Mouse (Mus musculus) right cerebral cortex, postnatal 36 days (tissue): Measurements from ENCODE around the gene Gnl1.
A peak's percentile ranks its signal among the peaks of the same experiment; 100 is the strongest.
"Not testable (repeated sequence)": the region's sequence is repeated elsewhere in the genome, so short reads cannot be mapped to it uniquely, and the experiment has no call there.

Source experiments
- DNase-seq, 2 experiments: peaks; one replicate each; pipeline ENCODE4 v3.0.0; 2022; ENCODE audit warnings: low spot score in 2 of 2, mixed read lengths in 1 of 2

The Gnl1 gene

DNA sequence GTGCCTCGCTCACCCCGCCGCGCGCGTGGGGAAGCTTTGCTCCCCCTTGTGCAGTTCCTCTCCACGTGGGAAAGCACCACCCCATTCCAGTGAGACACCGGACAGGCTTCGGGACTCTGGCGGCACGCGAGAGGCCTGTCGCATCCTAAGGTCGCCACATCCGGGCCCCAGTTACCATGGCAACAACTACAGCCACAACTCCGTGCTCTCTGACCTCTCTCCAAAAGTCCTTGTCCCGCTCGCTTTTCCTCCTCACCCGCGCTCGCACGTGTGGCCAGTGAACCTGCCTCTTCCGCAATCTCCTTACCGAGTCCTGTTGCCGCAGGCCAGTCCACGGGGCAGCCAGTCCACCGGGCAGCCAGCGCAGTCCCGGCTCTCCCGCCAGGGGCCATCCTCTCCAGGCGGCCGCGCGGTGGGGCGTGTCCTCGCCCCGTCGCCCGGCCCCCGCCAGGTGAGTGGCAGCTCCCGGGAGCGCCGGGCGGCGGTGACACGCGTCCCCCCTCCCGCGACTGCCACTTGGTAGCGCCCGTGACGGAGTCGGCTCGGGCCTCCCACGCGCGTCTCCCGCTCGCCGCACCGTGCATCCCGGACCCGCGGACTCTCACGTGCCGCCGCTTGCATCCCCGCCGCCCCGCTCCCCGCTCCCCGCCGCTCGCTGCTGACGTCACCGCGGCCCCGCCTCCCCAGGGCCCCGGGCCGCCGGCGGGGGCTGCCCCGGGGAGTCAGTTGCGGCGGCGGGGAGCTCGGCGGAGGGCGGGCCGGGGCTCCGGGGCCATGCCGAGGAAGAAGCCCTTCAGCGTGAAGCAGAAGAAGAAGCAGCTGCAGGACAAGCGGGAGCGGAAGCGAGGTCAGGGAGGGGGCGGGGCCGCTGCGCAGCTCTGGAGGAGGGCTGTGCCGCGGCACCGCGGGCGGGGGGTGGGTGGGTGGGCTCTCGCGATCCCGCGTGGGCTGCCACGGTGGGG lies at the start of gene Gnl1, which contains the start of gene Prr3:
Gene Gnl1 (plus strand): TSS at position 451 of the 962 bp plus-strand sequence.
Gene Prr3 (minus strand): TSS at position 836 of the 962 bp plus-strand sequence.
- DNase-seq = peak; percentile 89 to 91

DNA sequence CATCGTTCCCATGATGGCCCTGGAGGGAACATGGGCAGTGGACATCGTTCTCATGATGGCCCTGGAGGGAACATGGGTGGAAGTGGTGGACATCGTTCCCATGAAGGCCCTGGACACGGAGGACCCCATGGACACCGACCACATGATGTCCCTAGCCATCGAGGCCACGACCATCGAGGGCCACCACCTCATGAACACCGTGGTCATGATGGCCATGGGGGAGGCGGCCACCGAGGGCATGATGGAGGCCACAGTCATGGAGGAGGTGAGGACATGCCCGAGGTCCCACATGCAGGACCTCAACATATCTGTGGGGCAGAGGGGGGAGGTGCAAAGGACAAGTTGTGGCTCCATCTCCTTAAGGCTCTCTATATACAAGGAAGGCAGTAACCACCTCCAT lies 49.0 kb upstream of the Gnl1 start:
- no peak for DNase-seq

DNA sequence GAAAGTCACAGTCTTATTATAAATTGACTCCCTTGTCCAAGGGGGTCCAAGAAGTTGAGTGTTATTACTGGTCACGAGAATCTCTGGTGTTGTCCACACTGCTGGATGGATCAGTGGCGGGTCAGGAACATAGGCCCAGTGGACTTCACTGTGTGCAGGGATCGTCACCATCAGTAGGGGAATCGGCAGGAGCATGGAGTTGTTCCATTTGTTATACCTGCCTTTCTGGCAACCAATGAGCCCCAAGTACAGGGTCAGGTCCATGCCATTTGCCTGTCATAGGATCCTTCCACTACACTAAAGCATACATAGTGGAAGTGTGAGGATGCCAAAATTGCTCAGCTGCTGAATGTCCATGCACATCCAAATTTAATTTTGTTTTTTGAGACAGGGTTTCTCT lies 47.0 kb upstream of the Gnl1 start:
- DNase-seq = no peak

DNA sequence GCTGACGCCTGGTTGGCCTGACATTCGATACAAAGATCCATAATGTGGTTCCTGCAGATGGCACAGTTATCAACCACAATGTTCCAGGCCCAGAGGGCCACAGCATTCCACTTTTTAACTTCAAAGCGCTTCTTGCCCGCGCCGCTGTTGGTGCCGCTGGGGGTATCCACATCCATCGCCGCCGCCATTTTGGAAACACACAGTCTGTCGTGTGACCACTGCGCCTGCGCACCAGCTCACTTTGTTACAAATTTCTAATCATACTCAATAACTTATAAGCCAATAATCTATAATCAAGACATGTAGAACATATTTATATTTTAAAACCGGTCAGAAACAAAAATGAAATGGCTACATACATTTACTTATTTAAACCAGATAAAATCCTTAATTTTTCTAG lies 43.9 kb upstream of the Gnl1 start:
- not testable (repeated sequence) for DNase-seq

DNA sequence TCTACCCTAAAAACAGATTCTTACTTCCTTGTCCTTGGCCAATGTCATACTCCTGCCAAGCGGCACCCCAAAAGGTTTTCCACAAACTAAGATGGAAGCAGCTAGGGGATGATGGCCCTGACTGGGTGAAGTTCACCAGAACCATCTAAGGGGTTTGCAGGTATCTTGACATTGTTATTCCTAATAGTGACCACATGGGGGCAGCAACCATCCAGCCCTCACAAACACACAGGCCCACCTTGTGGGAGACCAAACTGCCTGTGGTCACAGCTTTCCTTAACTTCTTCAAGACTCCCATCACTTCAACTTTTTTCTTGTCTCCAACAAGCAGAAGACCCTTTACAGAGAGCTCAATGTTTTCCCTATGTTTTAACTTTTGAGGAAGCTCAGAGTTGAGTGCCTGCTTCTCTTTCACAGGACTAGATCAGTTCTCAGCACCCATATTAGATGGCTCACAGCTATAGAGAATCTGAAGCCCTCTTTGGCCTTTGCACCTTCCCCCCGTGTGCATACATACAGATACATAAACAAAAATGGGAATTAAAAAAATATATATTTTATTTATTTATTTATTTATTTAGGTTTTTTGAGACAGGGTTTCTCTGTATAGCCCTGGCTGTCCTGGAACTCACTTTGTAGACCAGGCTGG lies 41.8 kb upstream of the Gnl1 start:
- no peak for DNase-seq

DNA sequence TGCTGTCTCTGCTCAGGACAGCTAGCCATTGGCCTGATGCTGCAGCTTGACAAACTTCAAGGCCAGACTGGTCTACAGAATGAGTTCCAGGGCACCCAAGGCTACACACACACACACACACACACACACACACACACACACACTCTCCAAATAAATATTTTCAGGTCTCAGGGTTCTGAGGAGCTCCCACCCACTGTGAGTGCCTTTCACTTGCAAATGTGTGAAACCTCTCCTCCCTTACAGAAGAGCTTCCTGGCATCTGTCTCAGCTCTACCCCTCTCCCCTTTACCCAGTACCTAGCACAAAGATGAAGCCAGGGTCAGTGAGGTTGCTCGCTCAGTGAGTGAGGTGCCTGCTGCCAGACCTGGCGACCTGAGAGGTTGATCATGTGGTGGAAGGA lies 40.5 kb upstream of the Gnl1 start:
- DNase-seq = no peak

DNA sequence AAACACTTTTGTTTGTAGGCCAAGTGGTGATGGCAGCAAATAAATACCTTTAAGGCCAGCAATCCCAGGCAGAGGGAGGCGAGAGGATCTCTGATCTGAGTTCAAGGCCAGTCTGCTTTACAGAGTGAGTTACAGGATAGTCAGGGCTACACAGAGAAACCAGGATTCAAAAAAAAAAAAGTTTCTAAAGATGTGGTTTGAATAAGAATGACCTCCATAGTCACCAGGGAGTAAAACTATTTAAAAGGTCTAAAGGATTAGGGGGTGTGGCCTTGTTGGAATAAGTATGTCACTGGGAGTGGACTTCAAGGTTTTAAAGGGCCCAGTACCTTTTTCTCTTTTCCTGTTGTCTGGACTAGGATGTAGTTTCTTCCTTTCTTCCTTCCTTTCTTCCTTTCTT lies 39.7 kb upstream of the Gnl1 start:
- DNase-seq = no peak

DNA sequence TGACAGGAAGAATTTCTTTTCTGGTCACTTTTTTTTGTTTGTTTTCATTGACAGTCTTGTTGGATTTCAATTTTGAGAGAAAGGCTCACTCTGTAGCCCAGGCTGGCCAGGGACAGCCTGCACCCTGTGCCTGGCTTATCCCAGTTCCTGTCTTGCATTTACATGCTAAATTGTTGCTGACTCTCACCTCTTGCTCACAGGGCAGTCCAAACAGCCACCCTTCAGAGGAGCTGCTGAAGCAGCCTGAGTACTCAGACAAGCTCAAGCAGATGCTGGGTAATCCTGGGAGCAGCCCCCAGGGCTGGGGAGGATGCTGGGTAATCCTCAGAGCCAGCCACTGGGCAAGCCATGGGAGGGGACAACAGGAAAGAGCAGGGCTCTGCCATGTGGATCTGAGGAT lies 28.7 kb upstream of the Gnl1 start:
- not testable (repeated sequence) for DNase-seq

DNA sequence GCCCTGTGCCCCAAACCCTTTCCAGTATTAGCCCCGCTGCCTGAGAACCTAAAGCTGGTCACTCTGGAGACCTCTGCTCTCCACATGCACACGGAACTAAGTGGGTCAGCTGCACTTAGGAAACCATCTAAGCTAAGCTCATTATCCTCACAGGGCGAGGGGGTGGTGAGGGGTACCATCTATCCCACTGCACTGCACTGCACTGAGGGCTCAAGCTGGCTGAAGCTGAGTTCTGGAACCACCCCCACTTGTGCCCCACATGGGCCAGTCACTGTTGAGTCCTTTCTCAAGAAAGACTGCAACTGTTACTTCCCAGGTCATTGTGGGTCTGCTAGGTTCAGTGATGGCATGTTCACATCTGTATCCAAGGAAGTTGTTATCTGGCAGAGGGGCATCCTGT lies 27.1 kb upstream of the Gnl1 start:
- DNase-seq = not testable (repeated sequence)

DNA sequence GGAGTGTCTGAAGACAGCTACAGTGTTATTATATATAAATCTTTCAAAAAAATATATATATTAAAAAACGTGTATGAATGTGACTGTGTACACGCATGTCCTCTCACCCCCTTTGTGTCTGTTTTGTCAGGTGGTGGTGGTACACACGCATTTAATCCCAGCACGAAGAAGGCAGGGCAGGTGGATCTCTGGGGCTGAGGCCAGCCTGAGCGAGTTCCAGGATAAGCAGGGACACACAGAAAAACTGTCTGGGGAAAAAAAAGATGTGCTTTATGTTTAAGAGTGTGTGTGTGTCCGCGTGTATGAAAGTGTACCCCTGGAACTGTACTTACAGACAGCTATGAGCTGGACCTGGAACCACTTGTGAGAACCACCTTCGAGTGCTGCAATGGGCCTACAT lies 25.0 kb upstream of the Gnl1 start:
- no peak for DNase-seq

DNA sequence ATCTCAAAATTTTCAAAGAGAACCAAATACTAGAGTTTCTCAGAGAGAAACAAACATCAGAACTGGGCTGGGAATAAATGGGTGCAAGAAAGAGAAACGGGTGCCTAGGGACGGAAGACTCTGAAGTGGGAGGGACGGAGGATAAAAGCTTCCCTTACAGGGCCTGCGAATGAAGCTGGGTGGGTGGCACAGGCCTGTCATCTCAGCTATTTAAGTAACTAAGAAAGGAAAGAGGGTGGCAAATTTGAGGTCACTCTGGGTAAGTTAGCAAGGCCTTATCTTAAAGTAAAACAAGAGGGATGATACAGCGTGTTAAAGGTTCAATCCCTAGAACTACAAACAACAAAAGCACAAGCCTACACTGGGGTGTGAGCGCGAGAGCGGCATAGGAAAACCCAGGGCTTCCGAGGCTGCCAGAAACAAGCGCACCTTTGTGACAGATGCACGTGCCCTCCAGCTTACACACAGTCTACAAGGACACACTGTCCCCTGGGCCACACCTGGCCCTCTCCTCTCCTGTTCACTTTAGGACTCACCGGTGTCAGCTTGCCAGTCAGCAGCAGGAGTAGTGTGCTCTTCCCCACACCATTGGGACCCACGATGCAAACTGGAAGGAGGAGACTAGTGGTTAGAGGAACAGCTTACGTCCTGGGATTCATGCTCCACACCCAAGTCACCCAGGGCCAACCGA lies 21.0 kb upstream of the Gnl1 start:
- DNase-seq = no peak

DNA sequence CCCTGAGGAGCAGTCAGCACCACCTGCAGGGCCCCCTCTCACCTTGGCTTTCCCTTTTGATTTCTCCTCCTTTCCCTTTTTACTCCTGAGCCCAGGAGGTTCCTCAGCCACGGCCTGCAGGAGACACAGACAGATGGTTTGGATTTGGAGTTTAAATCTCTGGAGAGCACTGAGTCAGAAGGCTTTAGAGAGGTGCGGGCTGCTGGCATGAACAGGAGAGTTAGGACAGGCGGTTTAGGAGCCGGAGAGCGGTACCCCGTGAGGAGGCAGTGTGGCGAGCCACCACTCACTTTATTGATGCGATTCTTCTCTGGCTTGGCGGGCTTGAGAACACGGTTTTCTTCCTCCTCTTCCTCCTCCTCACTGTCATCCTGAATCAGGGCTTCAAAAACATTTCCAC lies 16.4 kb upstream of the Gnl1 start:
- no peak for DNase-seq

DNA sequence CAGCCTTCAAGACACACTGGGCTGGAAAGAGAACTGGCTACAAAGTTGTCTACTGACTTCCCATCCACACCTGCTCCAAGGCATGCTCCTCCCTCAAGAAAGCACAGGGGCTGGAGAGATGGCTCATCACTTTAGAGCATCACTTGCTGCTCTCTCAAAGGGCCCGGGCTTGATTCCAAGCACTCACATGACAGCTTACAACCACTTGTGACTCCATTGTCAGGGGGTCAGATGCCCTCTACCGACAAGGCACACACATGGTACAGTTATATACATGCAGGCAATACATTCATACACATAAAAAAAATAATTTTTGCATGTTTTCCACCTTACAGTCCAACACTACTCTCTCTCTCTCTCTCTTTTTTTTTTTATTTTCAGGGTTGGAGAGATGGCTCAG lies 12.0 kb upstream of the Gnl1 start:
- no peak for DNase-seq

DNA sequence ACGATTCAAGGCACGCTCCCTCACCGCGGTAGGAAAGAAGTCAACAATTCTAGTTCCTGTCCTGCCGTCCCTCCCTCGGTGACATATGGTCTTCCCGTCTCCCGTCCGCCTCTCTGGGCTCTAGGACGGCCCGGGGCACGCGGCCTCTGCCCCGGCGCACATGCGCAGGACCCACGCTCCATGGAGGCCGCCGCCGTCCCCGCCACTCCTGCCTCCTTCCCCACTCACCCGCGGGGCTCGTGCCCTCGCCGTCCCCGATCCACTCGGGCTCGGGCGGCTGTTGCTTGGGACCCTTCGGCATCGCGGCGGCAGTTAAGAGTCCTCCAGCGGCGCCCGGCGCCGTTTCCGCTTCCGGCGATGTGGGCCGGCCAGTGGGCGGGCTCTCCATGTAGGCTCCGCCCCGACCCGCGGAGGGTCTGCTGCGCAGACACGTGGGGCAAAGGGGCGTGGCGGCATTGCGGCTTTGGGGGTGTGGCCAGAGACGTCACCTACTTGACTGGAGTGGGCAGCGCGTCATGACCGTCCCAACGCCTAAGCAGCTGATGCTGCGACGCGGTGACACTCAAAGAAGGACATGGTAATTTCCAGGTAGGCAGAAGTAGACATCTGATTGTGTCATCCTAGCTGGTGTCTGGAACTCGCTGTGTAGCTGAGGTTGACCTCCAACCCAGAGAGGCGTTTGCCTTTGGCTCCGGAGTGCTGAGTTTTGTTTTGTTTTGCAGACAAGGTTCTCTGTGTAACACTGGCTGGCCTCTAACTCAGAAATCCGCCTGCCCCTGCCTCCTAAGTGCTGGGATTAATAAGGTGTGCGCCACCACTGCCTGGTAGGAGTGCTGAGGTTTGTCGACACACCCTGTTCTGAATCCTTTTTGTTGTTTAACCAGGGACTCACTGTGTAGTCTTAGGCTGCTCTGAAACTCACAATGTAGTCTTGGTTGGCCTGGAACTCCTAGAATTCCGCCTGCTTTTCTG lies 9.9 kb upstream of the Gnl1 start, which contains the start of gene Abcf1:
Gene Abcf1 (minus strand): TSS at position 344 of the 972 bp plus-strand sequence.
- DNase-seq = peak; percentile 97 to 98

DNA sequence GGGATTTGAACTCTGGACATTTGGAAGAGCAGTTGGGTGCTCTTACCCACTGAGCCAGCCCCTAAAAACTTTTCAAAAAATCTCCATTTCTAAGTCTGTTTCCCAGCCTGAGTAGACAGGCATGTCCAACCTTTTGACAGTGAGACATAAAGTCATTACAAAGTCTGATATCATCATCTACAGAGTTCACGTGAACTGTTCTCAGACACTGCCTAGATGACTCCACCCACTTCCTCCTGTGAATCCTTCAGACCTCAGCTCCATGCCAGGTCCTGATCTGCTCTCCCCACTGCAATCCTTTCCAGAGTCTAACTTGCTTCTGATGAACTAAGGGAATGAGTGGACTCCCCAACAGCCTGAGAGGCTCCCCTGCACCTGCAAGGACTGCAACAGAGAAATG lies 7.5 kb upstream of the Gnl1 start:
- no peak for DNase-seq

DNA sequence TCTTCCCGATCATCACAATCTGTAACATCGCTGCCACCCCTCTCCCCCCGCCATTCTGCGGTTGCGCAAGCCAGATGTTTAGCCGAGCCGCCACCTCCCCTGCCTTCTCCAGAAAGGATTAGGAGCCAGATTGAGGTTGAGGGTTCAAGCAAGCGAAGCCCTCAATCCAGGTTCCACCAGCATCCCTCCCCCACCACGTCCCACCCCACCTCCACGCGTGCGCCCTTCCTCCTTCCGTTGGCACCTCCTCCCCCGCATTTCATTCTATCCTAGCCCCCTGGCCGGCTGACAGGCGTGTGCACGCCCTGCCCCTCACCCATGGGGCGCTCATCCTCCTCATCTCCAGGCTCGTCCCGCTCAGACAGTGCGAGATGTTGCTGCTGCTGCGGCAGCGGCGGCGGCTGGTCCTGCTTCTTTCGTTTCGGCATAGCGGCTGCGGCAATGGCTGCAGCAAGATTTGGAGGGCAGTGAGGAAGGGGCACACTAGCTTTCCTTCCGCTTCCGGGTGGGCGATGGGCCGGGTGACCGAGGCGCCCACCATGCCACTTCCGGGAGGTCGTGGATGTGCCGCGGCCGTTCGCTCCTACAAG lies 745 bp upstream of the Gnl1 start:
- peak in 1 of 2 experiments; percentile 86 for DNase-seq

DNA sequence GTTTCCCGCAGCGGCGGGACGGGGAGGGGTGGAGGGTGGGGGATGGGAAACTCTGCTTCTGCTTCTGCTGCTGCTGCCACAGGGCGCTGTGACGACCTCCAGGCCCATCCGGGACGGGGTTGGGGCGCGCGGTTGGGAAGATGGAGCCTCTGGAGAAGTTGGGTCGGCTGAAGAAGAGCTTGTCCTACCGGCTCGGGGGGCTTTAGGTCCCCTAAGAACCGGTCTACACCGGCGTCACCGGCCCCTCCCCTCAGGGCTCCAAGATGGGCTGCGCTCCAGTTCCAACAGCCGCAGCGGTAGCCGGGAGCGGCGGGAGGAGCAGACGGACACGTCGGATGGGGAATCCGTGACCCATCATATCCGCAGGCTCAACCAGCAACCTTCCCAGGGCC lies 708 bp downstream of the Gnl1 start:
- peak in 1 of 2 experiments; percentile 55 for DNase-seq

DNA sequence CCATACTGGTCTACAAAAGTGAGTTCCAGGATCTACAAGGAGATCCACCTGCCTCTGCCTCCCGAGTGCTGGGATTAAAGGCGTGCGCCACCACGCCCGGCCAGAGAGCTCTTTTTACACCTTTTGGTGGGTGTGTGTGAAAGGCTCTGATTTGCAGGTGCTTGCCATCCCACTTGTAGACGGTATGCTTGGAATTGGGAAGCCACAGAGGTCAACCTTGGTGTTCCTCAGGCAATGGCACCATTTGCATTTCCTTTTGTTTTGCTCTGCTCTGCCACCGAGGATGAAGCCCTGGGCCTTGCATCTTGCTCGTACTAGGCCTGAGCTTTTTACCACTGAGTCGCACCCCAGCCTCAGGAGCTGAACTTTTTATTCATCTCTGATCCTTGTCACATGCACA lies 2.1 kb downstream of the Gnl1 start:
- DNase-seq = no peak

DNA sequence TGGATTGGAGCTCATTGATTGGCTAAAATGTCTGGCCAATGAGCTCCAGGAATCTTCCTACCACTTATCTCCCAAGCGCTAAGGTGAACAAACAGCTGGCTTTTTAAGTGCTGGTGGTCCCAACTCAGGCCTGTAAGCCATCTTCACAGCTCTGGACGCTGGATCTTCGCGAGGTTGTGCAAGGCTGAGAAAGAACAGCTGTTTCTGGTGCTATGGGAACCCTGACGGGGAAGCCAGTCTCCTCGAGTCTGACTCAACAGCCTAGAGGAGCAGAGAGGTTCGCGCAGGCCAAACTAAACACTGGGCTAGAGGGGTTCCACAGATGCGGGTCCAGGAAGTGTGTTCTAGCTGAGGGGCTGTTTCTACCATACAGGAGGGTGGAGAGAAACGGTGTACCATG lies 12.1 kb downstream of the Gnl1 start:
- no peak for DNase-seq

DNA sequence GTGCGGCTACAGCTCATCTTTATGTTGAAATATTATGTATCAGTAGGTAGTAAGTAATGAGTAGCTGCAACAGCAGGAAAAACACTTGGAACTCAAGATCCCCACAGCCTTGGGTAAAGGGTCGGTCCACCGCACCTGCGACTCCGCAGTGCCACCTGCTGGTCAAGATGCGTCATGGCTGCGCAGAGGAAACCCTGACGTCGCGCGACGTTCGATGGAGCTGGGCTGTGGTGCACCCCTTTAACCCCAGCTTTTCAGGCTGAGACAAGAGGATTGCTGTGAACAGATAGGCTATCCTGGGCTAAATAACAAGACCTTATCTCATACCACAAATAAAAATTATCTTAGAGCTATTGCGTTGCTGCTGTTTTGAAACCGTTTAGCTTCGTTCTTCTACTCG lies 14.0 kb downstream of the Gnl1 start:
- peak; percentile 57 to 60 for DNase-seq
